In the genomic region with DNA sequence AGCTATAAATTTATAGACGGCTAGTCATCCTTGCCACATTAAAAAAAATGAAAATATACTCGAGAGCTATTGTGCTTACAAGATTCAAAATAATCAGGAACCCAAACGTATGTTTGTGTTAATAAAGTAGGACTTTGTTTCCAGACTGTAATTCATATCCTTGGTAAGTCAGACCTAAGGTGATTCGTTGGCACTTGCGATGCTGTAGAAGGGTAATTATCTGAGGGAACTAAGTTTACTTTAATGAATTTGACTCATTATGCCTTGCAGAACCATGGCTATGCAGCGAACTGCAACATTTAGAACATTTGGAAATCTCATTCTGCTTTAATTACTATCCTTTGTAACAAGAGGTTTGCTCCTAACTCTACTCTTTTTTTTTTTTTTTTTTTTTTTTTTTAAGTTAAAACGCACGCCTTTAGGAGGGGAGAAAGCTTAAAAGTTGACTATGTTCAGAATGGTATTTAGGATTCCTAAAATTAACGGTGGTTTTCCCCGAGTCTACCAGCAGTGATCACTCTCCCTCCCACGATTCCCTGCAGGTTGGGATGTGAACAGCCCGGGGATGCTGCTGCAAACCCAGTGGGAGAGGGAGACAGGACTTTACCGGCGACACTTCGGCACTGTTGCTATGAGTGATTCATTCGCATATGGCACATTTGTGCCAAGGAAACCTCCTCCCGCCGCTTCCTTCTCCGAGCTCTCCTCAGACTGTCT, we compare ENCODE assay signal across 8 mouse cellular contexts. TPM values are rescaled to one million over a fixed set of nuclear protein-coding genes. Genes with fewer than 3 reads are reported as not detected.
DNase-seq lines count a peak whose midpoint lies in the region; ATAC-seq and TF ChIP-seq lines count a peak whose summit lies in the region.

No protein-coding gene starts in this region.

- 13% methylated on average over 19 of the region's 19 CpGs for WGBS in intestine, embryonic 14.5 days
- WGBS in neural tube, embryonic 13.5 days: 11% methylated on average over 19 of the region's 19 CpGs

- H3K4me1 ChIP-seq in brown adipose tissue, adult 24 weeks (ENCODE audit: control insufficient read depth, insufficient read depth, insufficient read length, low read length): peaks cover 3% of the 10 kb centered on the region
- H3K4me1 ChIP-seq in intestine, embryonic 14.5 days (replicated peaks; ENCODE audit: control insufficient read depth, insufficient read depth, low read length): peaks cover 10% of the 10 kb centered on the region
- peaks cover 32% of the 10 kb centered on the region for H3K4me1 ChIP-seq in neural tube, embryonic 13.5 days (replicated peaks)

- DNase-seq in left cerebral cortex, adult 2 months (ENCODE audit: extremely low spot score in 1 of 2, low spot score in 2 of 2): no peak
- DNase-seq in left cerebral cortex, postnatal 25 days (ENCODE audit: low spot score in 2 of 2): no peak
- no peak for DNase-seq in intestine, embryonic 14.5 days (ENCODE audit: low spot score)
- no peak for DNase-seq in thymus, postnatal 10 days (ENCODE audit: low spot score in 2 of 2)
- DNase-seq in adrenal gland, adult 18-20 months (ENCODE audit: low spot score in 2 of 2): no peak
- no peak for DNase-seq in right cerebral cortex, postnatal 14 days

- peak; percentile 9 for TF ChIP-seq CTCF in left cerebral cortex, adult 2 months (IDR thresholded peaks at IDR 0.05)

- peak overlapping the region; percentile 97 for H3K4me3 ChIP-seq in left cerebral cortex, adult 2 months
- peak overlapping the region; percentile 94 for H3K4me3 ChIP-seq in brown adipose tissue, adult 24 weeks (ENCODE audit: insufficient read depth, low read depth, low read length)
- H3K4me3 ChIP-seq in intestine, embryonic 14.5 days (ENCODE audit: low read depth, low read length): peak overlapping the region; percentile 86
- peak overlapping the region; percentile 85 for H3K4me3 ChIP-seq in neural tube, embryonic 13.5 days

- H3K9ac ChIP-seq in intestine, embryonic 14.5 days (ENCODE audit: low read length): peak overlapping the region; percentile 90
- peak overlapping the region; percentile 93 for H3K9ac ChIP-seq in neural tube, embryonic 13.5 days

- peak overlapping the region; percentile 98 for H3K27ac ChIP-seq in left cerebral cortex, adult 2 months
- peak overlapping the region; percentile 96 for H3K27ac ChIP-seq in brown adipose tissue, adult 24 weeks (replicated peaks; ENCODE audit: low read depth, low read length)
- H3K27ac ChIP-seq in intestine, embryonic 14.5 days (ENCODE audit: low read depth): peak overlapping the region; percentile 97
- H3K27ac ChIP-seq in neural tube, embryonic 13.5 days (replicated peaks): peak overlapping the region; percentile 99

- no peaks in the 10 kb centered on the region for H3K27me3 ChIP-seq in intestine, embryonic 14.5 days (replicated peaks; ENCODE audit: control insufficient read depth, insufficient read depth, low read length)
- H3K27me3 ChIP-seq in neural tube, embryonic 13.5 days: no peaks in the 10 kb centered on the region

- no peaks in the 10 kb centered on the region for H3K9me3 ChIP-seq in intestine, embryonic 14.5 days (ENCODE audit: control insufficient read depth, low read length)
- H3K9me3 ChIP-seq in neural tube, embryonic 13.5 days: no peaks in the 10 kb centered on the region

- H3K36me3 ChIP-seq in intestine, embryonic 14.5 days (ENCODE audit: control insufficient read depth, insufficient read depth, low read length): no peaks in the 10 kb centered on the region
- no peaks in the 10 kb centered on the region for H3K36me3 ChIP-seq in neural tube, embryonic 13.5 days

- intact Hi-C loops in left cerebral cortex, adult 2 months (cut with DNase I): loop anchor here (1.0 to 5.0 kb wide), 8 partner anchors 60 to 544 kb away; a partner anchor contains a TSS
- intact Hi-C loops in left cerebral cortex, postnatal 25 days (cut with DNase I): loop anchor here (1.0 to 10.0 kb wide), 7 partner anchors 56 to 316 kb away; a partner anchor contains a TSS

- H3K4me2 ChIP-seq in intestine, embryonic 14.5 days (ENCODE audit: low read length): peak overlapping the region; percentile 66
- peak overlapping the region; percentile 81 for H3K4me2 ChIP-seq in neural tube, embryonic 13.5 days

- ATAC-seq in intestine, embryonic 14.5 days (replicated peaks; ENCODE audit: low FRiP score, low TSS enrichment, low read depth): peak; percentile 84
- ATAC-seq in neural tube, embryonic 13.5 days (ENCODE audit: low read depth): peak; percentile 73; the same call in 1 of the 2 replicates

RNA-seq across cellular contexts. Expression of a gene that starts 3.6 kb away (rescaled TPM):
- total RNA-seq in left cerebral cortex, adult 2 months (2021): 100 to 1,000 TPM; 381 to 464 TPM
- total RNA-seq in left cerebral cortex, postnatal 25 days (2021): 100 to 1,000 TPM; 372 to 460 TPM
- 11.8 and 13.8 TPM in 2 replicates for polyA plus RNA-seq in brown adipose tissue, adult 24 weeks (2012; ENCODE audit: insufficient read depth, insufficient read length, missing spikeins)
- polyA plus RNA-seq in intestine, embryonic 14.5 days (2014; fragmentation: Nextera tagmentation; extraction: Ambion mirVana): 7.2 and 7.3 TPM in 2 replicates
- polyA plus RNA-seq in neural tube, embryonic 13.5 days (2015; fragmentation: Nextera tagmentation; extraction: Ambion mirVana): 12.2 and 14.6 TPM in 2 replicates
- 10 to 100 TPM; 52.7 to 66.7 TPM for total RNA-seq in adrenal gland, adult 18-20 months (2021)

Comparison
In these comparisons a context has a peak if more than half of its experiments do, and no peak if none do; other contexts are left out.
1. RNA of a gene that starts 3.6 kb away (total RNA-seq): 381 to 464 TPM in left cerebral cortex, adult 2 months and 372 to 460 TPM in left cerebral cortex, postnatal 25 days; 52.7 to 66.7 TPM in adrenal gland, adult 18-20 months; every median in the first group is over 4 times any median in the second.
2. Peak in every context shown above with its lines, with median percentiles within 50 percentile points of each other: H3K27ac ChIP-seq and H3K4me3 ChIP-seq.